Mouse (Mus musculus): ENCODE results near the gene Cd2bp2.

The Cd2bp2 gene

GRCm38 (mm10) chr7:127217901-127218642 lies 22.2 kb upstream of the Cd2bp2 start:
- peak; percentile 71 to 74 for DNase-seq (ENCODE audit: low spot score in 2 of 2)

- DNase-seq (ENCODE audit: low spot score in 2 of 2) = no peak
Observed at GRCm38 (mm10) chr7:127217475-127217874, 21.6 kb upstream of the Cd2bp2 start.

DNA sequence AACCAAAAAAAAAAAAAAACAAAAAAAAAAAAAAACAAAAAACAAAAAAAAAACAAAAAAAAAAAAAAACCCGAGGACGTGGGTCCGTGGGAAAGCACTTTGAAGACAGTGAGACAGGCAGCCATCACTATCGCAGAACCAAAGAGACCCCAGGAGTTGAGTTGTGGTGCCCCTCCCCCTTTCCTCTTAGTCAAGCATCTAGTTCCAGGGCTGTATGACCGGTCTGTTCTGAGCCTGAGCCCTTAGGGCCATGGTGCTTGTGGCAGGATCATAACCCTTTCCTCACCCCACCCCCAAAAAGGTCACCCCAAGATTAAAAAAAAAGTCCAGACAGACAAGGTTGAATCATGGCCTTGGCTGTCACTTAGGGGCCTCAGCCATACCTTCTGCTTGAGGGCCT lies 20.5 kb upstream of the Cd2bp2 start:
- no peak for DNase-seq (ENCODE audit: low spot score in 2 of 2)

GRCm38 (mm10) chr7:127214981-127215871 lies 19.4 kb upstream of the Cd2bp2 start:
- DNase-seq (ENCODE audit: low spot score in 2 of 2) = peak; percentile 68 to 74

DNA sequence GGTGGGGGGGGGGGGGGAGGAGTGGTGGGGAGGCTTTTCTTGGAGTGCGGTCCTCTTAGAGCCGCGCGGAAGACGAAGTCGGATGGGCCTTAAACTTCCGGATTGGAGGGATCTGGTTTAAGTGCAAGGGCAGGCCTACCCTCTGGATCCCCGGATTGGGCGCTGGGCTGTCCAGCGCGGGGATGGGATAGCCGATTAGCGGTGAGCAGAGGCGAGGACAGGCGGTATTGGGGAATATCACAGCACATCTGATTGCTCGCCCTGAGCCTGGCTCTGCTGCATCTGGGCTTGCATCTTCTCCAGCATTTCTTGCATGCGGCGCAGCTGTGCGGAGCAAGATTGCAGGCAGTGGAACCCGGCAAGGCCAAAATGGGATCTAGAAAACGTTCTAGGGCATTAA lies 18.7 kb upstream of the Cd2bp2 start:
- DNase-seq (ENCODE audit: low spot score in 2 of 2) = no peak

GRCm38 (mm10) chr7:127213930-127214329 lies 18.1 kb upstream of the Cd2bp2 start:
- DNase-seq (ENCODE audit: low spot score in 2 of 2) = no peak

GRCm38 (mm10) chr7:127213485-127213884 lies 17.6 kb upstream of the Cd2bp2 start:
- DNase-seq (ENCODE audit: low spot score in 2 of 2) = peak in 1 of 2 experiments; percentile 43

DNA sequence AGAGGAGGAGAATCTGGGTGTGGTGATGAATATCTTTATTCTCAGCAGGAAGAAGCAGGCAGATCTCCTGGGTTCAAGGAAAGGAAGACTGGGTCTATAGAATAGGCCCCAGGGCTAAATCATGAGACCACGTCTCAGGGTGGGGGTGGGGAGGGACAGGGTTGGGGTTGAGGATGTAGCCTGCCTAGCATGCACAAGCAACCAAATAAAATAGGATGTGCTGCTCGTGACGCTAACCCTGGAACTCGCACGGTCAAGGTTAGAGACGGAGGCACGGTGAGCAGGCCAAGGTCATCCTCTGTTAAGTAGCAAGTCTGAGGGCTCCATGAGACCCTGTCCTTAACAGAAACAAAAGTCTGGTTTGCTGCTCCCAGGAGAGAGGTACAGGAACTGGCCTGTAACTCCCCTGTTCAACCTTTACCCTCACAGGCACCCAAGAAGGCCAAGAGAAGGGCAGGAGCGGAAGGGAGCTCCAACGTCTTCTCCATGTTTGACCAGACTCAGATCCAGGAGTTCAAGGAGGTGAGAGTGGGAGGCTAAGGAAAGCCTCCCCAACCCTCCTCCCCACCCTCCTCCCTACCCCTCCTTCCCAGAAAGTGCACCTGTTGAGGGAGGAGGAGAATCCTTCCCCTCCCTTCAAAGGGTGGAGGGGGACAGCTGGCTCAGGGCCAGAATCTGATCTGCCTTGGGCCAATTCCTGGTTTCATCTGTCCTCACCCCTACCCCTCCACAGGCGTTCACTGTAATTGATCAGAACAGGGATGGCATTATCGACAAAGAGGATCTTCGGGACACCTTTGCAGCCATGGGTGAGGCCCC lies 16.8 kb upstream of the Cd2bp2 start:
- no peak for DNase-seq (ENCODE audit: low spot score in 2 of 2)

GRCm38 (mm10) chr7:127211014-127211745 lies 15.3 kb upstream of the Cd2bp2 start:
- DNase-seq (ENCODE audit: low spot score in 2 of 2) = no peak

- no peak for DNase-seq (ENCODE audit: low spot score in 2 of 2)
Observed at GRCm38 (mm10) chr7:127210266-127210665, 14.4 kb upstream of the Cd2bp2 start.

DNA sequence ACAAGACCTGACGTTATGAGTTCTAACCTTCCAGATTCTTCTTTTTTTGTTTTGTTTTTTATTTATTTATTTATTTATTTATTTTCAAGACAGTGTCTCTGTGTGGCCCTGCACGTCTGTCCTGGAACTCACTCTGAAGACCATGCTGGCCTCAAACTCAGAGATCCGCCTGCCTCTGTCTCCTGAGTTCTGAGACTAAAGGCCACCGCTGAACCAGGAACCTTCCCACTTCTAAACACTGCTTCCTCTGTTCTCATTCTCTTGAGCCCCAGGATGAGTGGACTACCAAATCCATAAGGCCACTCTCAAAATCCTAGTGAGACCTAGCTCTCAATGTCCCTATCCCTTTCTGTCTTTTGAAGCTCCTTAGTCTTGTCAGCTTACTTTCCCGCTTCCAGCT lies 14.0 kb upstream of the Cd2bp2 start:
- no peak for DNase-seq (ENCODE audit: low spot score in 2 of 2)

DNA sequence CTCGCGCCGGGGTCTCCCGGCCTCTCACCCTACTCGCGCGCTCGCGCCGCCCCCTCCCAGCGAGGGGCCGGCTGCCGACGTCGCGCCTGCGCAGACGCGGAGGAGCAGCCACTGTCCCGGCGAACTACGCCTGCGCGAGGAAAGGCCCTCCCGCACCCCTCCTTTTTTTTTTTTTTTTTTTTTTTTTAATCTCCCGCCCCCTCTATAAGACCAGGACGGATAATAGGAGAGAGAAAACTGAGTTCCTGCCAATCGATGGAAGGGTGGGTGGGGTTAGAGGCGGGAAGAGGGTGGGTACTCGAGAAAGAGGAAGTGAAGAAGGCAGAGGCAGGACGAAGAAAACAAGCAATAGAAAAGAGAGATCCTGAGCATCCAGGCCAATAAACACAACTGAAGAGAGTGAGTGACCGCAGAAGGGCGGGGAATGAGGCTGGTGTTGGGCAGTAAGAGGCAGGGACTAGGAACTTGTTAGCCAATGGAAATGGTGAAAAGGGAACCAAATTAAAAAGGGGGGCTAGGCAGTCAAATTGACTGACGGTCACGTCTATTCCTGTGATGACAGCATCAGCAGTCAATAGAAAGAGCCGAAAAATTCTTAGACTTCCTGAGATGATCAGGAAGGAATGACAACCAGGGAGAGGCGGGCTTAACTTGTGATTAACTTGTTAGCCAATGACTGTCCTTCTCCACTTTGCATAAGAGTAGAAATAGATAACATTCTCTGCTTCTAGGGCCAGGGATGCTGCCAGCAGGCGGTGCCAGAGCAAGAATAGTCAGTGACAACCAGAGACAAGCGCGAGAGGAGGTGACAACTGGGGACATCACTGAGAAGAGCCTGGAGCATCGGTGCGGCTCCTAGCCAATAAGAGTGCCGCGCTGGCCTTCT lies 12.9 kb upstream of the Cd2bp2 start, which contains the start of gene Mylpf:
TSS of gene Mylpf (plus strand) at position 338 of the 886 bp plus-strand sequence.
- peak; percentile 96 to 97 for DNase-seq (ENCODE audit: low spot score in 2 of 2)

DNA sequence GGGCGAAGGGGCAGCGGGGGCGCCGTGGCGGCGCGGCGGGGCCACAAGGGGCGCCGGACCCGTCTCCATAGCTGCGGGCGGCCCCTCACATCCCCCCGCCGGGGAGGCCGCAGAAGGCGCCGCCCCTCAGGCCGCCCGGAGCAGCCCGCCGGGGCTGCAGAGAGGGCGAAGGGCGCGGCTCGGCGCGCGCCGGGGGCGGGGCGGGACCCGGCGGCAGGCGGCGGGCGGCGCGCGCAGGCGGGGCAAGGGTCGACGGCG lies 12.4 kb upstream of the Cd2bp2 start, which contains the start of gene Tbc1d10b:
TSS of gene Tbc1d10b (minus strand) at position 174 of the 258 bp plus-strand sequence.
- DNase-seq (ENCODE audit: low spot score in 2 of 2) = no peak

DNA sequence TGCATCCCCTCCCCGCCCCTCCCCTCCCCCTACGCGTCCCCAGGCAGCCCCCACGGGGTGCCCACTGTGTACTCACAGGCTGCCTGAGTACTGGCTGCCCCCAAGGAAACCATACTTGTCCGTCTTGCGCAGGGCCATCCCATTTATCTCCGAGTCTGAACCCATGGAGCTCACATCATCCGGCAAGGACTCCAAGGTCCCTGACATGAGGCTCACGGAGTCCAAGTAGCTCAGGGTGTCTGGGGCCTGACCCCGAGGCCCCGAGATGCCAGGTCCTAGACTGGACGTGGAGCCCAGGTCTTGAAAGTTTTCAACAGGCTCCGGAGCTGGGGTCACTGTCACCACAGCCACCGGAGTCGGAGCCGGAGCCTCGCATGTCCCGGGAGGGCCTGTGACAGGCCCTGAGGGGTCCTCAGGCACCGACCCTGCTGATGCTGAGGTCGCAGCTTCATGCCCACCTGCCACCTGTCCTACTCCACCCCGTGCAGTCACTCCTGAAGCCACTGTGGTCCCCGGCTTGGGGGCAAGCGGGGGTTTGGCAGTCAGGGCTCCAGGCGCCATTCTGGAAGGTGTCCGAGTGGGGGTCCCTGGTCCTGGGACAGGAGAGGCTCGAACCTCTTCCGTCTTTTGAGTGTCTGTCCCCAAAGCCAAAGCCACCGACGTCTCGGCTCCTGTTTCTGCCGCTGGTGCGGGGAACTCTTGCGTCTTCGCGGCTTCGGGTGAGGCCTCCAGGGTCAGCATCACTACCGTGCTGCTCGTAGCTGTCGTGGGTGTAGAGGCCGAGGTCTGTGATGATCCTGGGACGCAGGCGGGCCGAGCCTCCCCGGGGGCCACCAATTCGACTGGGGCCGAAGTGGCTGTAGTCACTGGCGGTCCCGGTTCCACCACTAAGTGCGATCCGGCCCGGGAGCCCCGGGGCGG lies 11.8 kb upstream of the Cd2bp2 start:
- DNase-seq (ENCODE audit: low spot score in 2 of 2) = peak in 1 of 2 experiments; percentile 46

DNA sequence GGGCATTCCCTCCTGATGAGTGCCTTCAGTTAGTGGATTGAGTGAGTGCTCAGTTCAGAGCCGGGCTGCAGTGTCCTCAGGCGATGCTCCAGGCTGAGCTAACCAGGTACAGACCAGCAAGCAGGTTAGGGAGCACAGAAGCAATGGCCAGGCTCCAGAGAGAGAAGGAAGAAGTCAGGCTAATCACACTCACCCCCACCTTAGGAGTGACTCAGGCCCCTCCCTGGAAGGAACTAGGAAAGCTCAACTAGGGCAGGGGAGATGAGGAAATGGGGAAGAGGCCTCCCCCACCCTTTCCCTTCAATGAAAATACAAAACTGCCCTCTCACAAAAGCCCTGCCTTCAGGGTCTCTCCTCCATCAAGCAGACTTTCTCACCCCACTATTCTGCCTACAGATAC lies 10.8 kb upstream of the Cd2bp2 start:
- peak in 1 of 2 experiments; percentile 34 for DNase-seq (ENCODE audit: low spot score in 2 of 2)

DNA sequence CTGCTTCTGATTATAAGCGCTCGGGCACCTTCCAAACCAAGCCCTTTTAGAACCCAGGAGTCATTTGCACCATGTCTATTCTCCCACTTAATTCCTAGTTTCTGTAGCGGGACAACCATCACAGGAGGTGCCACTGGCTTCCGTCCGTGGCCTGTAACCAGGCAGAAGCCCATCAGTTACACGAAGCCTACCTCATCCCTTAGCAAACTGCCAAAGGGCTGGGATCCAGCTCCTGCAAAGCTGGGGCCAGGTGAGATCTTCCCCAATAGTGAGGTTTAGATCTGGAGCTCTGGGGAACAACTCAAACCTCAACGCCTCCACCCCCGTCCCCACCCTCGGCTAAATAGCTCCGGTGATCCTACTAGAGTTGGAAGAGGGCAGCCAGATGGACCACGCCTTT lies 634 bp upstream of the Cd2bp2 start:
- no peak for DNase-seq (ENCODE audit: low spot score in 2 of 2)

GRCm38 (mm10) chr7:127194633-127195029 lies 1.2 kb downstream of the Cd2bp2 start:
- DNase-seq (ENCODE audit: low spot score in 2 of 2) = no peak

- no peak for DNase-seq (ENCODE audit: low spot score in 2 of 2)
Observed at GRCm38 (mm10) chr7:127194011-127194632, 1.7 kb downstream of the Cd2bp2 start.

- DNase-seq (ENCODE audit: low spot score in 2 of 2) = no peak
Observed at GRCm38 (mm10) chr7:127192989-127193388, 2.9 kb downstream of the Cd2bp2 start.
